25 mouse cellular contexts compared by ENCODE assay signal in the genomic region with DNA sequence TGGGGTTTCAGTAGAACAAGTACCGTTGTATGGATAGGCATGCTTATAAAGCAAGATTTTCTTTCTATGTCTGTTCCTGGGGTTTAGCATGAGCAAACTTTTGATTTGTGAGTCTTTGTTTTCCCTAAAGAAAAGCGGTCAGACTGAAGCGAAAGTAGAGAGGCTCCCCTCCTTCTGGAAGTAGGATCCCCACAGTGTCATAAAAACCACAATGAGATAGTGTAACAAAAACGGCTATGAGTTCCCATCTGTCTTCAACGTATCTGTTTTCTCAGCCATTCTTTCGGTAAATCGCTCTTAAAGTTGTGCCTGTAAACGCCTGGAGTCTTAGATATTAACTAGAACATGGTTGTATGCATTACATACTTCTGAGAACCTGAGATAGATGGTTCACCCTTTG.
DNase-seq lines count a peak whose midpoint lies in the region; ATAC-seq and TF ChIP-seq lines count a peak whose summit lies in the region.
"Had no signal": no experiment of that assay in that cellular context is flagged by ENCODE, and none has a peak within 500 bp of the region (broad histone marks: within the 10 kb centered on the region; RNA-seq: fewer than 3 reads in every experiment).

No protein-coding gene starts in this region.

- H3K27me3 ChIP-seq in limb, embryonic 14.5 days (ENCODE audit: control insufficient read depth, insufficient read depth, low read length): no peaks in the 10 kb centered on the region
- no peaks in the 10 kb centered on the region for H3K27me3 ChIP-seq in limb, embryonic 10.5 days (ENCODE audit: low read depth, poor library complexity, severe bottlenecking)
- H3K27me3 ChIP-seq in myocyte (ENCODE audit: control insufficient read depth, insufficient read depth, insufficient read length): no peaks in the 10 kb centered on the region
- no peaks in the 10 kb centered on the region for H3K27me3 ChIP-seq in forebrain, embryonic 12.5 days
- H3K27me3 ChIP-seq: embryonic facial prominence, embryonic 12.5 days had no signal

- H3ac ChIP-seq in myocyte (ENCODE audit: control insufficient read depth, insufficient read length): no peak overlapping the region

- H3K4me2 ChIP-seq in limb, embryonic 14.5 days (replicated peaks; ENCODE audit: low read depth, low read length, severe bottlenecking): no peak overlapping the region
- H3K4me2 ChIP-seq in myocyte (ENCODE audit: low read depth): peak overlapping the region; percentile 65
- no peak overlapping the region for H3K4me2 ChIP-seq in forebrain, embryonic 12.5 days
- H3K4me2 ChIP-seq: embryonic facial prominence, embryonic 12.5 days had no signal

- no peaks in the 10 kb centered on the region for H3K79me2 ChIP-seq in myocyte (ENCODE audit: control insufficient read depth, insufficient read depth)

- no peak overlapping the region for H3K9ac ChIP-seq in limb, embryonic 14.5 days (ENCODE audit: low read depth, low read length, severe bottlenecking)
- H3K9ac ChIP-seq in forebrain, embryonic 12.5 days: no peak overlapping the region
- H3K9ac ChIP-seq: embryonic facial prominence, embryonic 12.5 days had no signal

- no peak overlapping the region for H3K4me3 ChIP-seq in limb, embryonic 14.5 days (replicated peaks; ENCODE audit: low read length)
- no peak overlapping the region for H3K4me3 ChIP-seq in limb, embryonic 10.5 days
- H3K4me3 ChIP-seq in brown adipose tissue, adult 24 weeks (ENCODE audit: insufficient read depth, low read depth, low read length): 0 out of 2 replicates have a peak overlapping the region, but pooled peaks have one; percentile 17
- H3K4me3 ChIP-seq in embryonic fibroblast, embryonic 13.5 days (ENCODE audit: insufficient read depth, low read length): 0 out of 2 replicates have a peak overlapping the region, but pooled peaks have one; percentile 5
- no peak overlapping the region for H3K4me3 ChIP-seq in myocyte
- no peak overlapping the region for H3K4me3 ChIP-seq in forebrain, embryonic 12.5 days (replicated peaks)
- H3K4me3 ChIP-seq: embryonic facial prominence, embryonic 10.5 days; embryonic facial prominence, embryonic 12.5 days; erythroblast, embryonic 14.5 days; forebrain, embryonic 10.5 days had no signal

- no peak for TF ChIP-seq POLR2A in limb, embryonic 14.5 days (IDR thresholded peaks at IDR 0.05; ENCODE audit: borderline replicate concordance, extremely low read depth, insufficient read depth, insufficient read length)
- no peak for TF ChIP-seq POLR2A in embryonic fibroblast, embryonic 13.5 days (IDR thresholded peaks at IDR 0.05; ENCODE audit: low read depth, low read length)
- TF ChIP-seq POLR2A in myocyte (IDR thresholded peaks at IDR 0.05; ENCODE audit: insufficient read length, low read depth): no peak

- no peaks in the 10 kb centered on the region for H3K4me1 ChIP-seq in limb, embryonic 14.5 days (ENCODE audit: control insufficient read depth, insufficient read depth, low read length)
- H3K4me1 ChIP-seq in limb, embryonic 10.5 days: no peaks in the 10 kb centered on the region
- H3K4me1 ChIP-seq in brown adipose tissue, adult 24 weeks (ENCODE audit: control insufficient read depth, insufficient read depth, insufficient read length, low read length): no peaks in the 10 kb centered on the region
- H3K4me1 ChIP-seq in embryonic fibroblast, embryonic 13.5 days (ENCODE audit: control insufficient read depth, insufficient read depth, low read length): no peaks in the 10 kb centered on the region
- no peaks in the 10 kb centered on the region for H3K4me1 ChIP-seq in forebrain, embryonic 12.5 days
- H3K4me1 ChIP-seq: embryonic facial prominence, embryonic 10.5 days; embryonic facial prominence, embryonic 12.5 days; forebrain, embryonic 10.5 days had no signal

- H3K36me3 ChIP-seq in limb, embryonic 14.5 days (ENCODE audit: control insufficient read depth, insufficient read depth, low read length): no peaks in the 10 kb centered on the region
- H3K36me3 ChIP-seq in limb, embryonic 10.5 days: no peaks in the 10 kb centered on the region
- H3K36me3 ChIP-seq in myocyte (ENCODE audit: control insufficient read depth, insufficient read depth): no peaks in the 10 kb centered on the region
- no peaks in the 10 kb centered on the region for H3K36me3 ChIP-seq in forebrain, embryonic 12.5 days (replicated peaks)
- H3K36me3 ChIP-seq: embryonic facial prominence, embryonic 10.5 days; embryonic facial prominence, embryonic 12.5 days; forebrain, embryonic 10.5 days had no signal

- no peaks in the 10 kb centered on the region for H3K9me3 ChIP-seq in limb, embryonic 14.5 days (ENCODE audit: control insufficient read depth, low read length)
- H3K9me3 ChIP-seq in limb, embryonic 10.5 days (replicated peaks): no peaks in the 10 kb centered on the region
- no peaks in the 10 kb centered on the region for H3K9me3 ChIP-seq in forebrain, embryonic 12.5 days
- H3K9me3 ChIP-seq: embryonic facial prominence, embryonic 10.5 days; embryonic facial prominence, embryonic 12.5 days; forebrain, embryonic 10.5 days had no signal

- no peak overlapping the region for H3K27ac ChIP-seq in limb, embryonic 14.5 days (replicated peaks; ENCODE audit: low read depth, low read length)
- H3K27ac ChIP-seq in limb, embryonic 10.5 days: no peak overlapping the region
- H3K27ac ChIP-seq in brown adipose tissue, adult 24 weeks (replicated peaks; ENCODE audit: low read depth, low read length): no peak overlapping the region
- H3K27ac ChIP-seq in embryonic fibroblast, embryonic 13.5 days (ENCODE audit: insufficient read depth, low read length): no peak overlapping the region
- H3K27ac ChIP-seq in forebrain, embryonic 12.5 days: no peak overlapping the region
- H3K27ac ChIP-seq: embryonic facial prominence, embryonic 10.5 days; embryonic facial prominence, embryonic 12.5 days; forebrain, embryonic 10.5 days had no signal

- 68% methylated on average over 8 of the region's 8 CpGs for WGBS in limb, embryonic 14.5 days
- WGBS in limb, embryonic 10.5 days: 90% methylated on average over 8 of the region's 8 CpGs
- 86% methylated on average over 8 of the region's 8 CpGs for WGBS in forebrain, embryonic 12.5 days

- peak; percentile 13 for DNase-seq in limb, embryonic 14.5 days (ENCODE audit: low spot score)
- no peak for DNase-seq in limb, embryonic 10.5 days (ENCODE audit: low spot score)
- no peak for DNase-seq in kidney, adult 8-10 months
- DNase-seq in left cerebral cortex, adult 9 months (ENCODE audit: low spot score in 2 of 2): no peak
- DNase-seq: adrenal gland, adult 8-10 months; adrenal gland, postnatal 14 days; adrenal gland, postnatal 36 days; cerebellum, adult 11 months; cerebellum, adult 18-20 months; cerebellum, adult 8-10 months; cerebellum, adult 9-11 months; cerebellum, postnatal 14 days; cerebellum, postnatal 36 days had no signal

- no peak for TF ChIP-seq CTCF in embryonic fibroblast, embryonic 13.5 days (IDR thresholded peaks at IDR 0.05; ENCODE audit: borderline replicate concordance, insufficient read depth, low read length)

- peak; percentile 41; the same call in 1 of the 2 replicates for ATAC-seq in limb, embryonic 14.5 days (ENCODE audit: low FRiP score, low read depth)
- no peak for ATAC-seq in forebrain, embryonic 12.5 days (ENCODE audit: low FRiP score)
- ATAC-seq: activated CD4-positive, CD25-positive, alpha-beta regulatory T cell, adult 4 months; forebrain, embryonic 14.5 days; forebrain, embryonic 16.5 days; Patski had no signal

TF ChIP-seq in myocyte, 11 proteins besides CTCF, POLR2A, EP300 and RAD21:
- TF ChIP-seq CEBPB (IDR thresholded peaks at IDR 0.05; ENCODE audit: insufficient read depth, poor library complexity, severe bottlenecking) (no peak), MAX (IDR thresholded peaks at IDR 0.05; ENCODE audit: low read depth) (no peak), REST (IDR thresholded peaks at IDR 0.05; ENCODE audit: insufficient read depth, insufficient read length) (no peak), MYOD1 (IDR thresholded peaks at IDR 0.05; ENCODE audit: control insufficient read depth in 1 of 3, insufficient read length in 2 of 3, low read depth in 2 of 3) (no peak), E2F4 (IDR thresholded peaks at IDR 0.05; ENCODE audit: insufficient read depth) (no peak), TCF3 (IDR thresholded peaks at IDR 0.05; ENCODE audit: insufficient read length, low read depth) (no peak), TCF12 (IDR thresholded peaks at IDR 0.05; ENCODE audit: insufficient read depth, poor library complexity, severe bottlenecking) (no peak), POLR2AphosphoS2 (IDR thresholded peaks at IDR 0.05; ENCODE audit: insufficient read length, low read depth) (no peak), SRF (IDR thresholded peaks at IDR 0.05; ENCODE audit: control insufficient read depth, insufficient read length, low read depth) (no peak), MYOG (IDR thresholded peaks at IDR 0.05; ENCODE audit: control insufficient read depth in 1 of 3, insufficient read depth in 1 of 3, insufficient read length in 2 of 3, low read depth in 2 of 3) (no peak)

Comparison
In these comparisons a context has a peak if more than half of its experiments do, and no peak if none do; other contexts are left out.
1. H3K4me3 ChIP-seq: peak in brown adipose tissue, adult 24 weeks (single experiment) and embryonic fibroblast, embryonic 13.5 days (single experiment); none in limb, embryonic 14.5 days (single experiment), limb, embryonic 10.5 days (single experiment), myocyte (single experiment) and forebrain, embryonic 12.5 days (single experiment).